Mouse (Mus musculus): ENCODE data around the gene Gnb1l.

DNA sequence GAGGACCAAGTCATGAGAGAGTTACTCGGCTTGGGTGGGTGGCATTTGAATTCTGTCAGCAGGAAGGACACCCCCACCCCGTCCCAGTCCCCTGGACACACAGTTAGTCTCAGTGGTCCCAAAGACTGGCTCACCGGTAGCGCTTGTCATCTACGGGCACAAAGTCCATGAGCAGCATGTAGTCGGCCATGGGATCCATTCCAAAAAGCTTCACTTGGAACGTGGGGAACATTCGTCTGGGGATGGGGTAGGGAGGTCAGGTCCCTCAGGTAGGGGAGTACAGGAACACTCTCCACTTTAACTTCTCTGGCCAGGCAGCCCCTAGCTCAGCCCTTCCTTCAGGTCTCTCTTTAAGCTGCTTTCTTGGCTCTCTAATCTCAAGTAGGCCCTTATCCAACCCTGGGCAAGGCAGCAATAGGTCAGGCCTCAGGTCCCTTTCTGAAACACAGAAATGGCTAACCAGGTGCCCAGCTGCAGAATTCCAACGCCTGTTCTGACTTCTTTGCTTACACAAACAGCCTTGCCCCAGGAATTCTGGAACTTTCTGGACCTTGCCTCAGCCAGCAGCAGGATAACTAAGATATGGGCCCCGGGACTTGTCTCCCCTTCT lies 86.5 kb downstream of the Gnb1l start:
- TF ChIP-seq CTCF (IDR thresholded peaks at IDR 0.05; ENCODE audit: control insufficient read depth, insufficient read depth, low read length) = no peak
- TF ChIP-seq POLR2A (IDR thresholded peaks at IDR 0.05; ENCODE audit: borderline replicate concordance, control insufficient read depth, low read depth, low read length) = no peak

Data from bone marrow, adult 2 months (tissue).